Mouse (Mus musculus): ENCODE data around the gene Slc39a1.

Slc39a1 gene

GRCm38 (mm10) chr3:90294651-90295050 is 46.7 kb downstream of the Slc39a1 start:
- no peak for DNase-seq (ENCODE audit: low spot score in 2 of 2)

All from right cerebral cortex, adult 2 months (tissue).